Mouse (Mus musculus) ES-Bruce4 (cell line): ENCODE measurements around the gene Fbrs.

ENCODE experiments used
- CTCF ChIP-seq: IDR thresholded peaks from one replicate; pipeline ENCODE4 v1.8.1; 2011; ENCODE audit warnings: low read depth, low read length
- EP300 ChIP-seq: IDR thresholded peaks from 2 replicates; pipeline ENCODE4 v1.6.1; 2011; ENCODE audit warnings: low read depth, low read length; ENCODE audit not compliant: insufficient read depth
- POLR2A ChIP-seq: IDR thresholded peaks from one replicate; pipeline ENCODE4 v1.8.1; 2011; ENCODE audit warnings: low read length; ENCODE audit not compliant: insufficient read depth

GRCm38 (mm10) chr7:127476336-127476735, 2.7 kb upstream of the Fbrs start:
- TF ChIP-seq EP300 (no peak), CTCF (no peak), POLR2A (no peak)
